Mouse (Mus musculus): ENCODE data around the gene Dnah3.

Dnah3 gene

DNA sequence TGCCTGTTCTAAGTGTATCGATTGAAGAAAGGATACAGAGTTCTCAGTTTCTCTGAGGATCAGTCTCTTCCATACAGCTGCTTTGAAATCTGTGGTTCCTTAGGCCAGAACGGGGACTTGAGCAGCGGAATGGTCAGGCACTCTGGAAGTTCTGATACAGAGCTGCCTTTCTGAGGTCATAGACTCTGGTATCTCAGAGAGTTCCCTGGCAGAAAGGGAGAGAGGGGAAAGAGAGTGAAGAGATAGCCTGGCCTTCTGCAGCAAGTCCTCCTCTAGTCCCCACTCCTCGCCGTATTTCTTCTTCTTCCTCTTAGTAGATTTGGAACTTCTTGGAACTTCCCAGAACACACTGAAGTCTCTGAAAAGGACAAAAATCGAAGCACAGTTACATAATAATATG lies at the start of gene Dnah3:
Gene Dnah3 (minus strand): TSS at position 101 of the 400 bp plus-strand sequence.
- no peak for DNase-seq (ENCODE audit: low spot score in 2 of 2)

DNA sequence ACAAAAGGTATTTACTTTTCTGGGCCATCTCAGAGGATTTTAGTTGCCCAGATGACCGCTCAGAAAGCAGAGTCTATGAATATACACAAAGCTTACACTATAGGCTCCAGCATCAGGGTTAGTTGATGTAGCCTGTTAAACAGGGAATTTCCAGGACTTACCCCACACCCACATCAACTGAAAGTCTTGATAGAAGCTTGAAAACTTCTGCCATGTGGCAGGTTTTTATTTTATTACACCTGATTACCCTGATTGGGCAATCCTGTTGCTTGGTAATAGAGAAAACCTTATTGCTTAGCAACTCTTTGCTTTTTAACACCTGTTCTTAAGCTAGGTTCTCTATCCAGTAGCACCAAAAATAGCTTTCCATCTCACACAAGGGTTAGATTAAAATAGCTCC lies 47.7 kb upstream of the Dnah3 start:
- no peak for DNase-seq (ENCODE audit: low spot score in 2 of 2)

DNA sequence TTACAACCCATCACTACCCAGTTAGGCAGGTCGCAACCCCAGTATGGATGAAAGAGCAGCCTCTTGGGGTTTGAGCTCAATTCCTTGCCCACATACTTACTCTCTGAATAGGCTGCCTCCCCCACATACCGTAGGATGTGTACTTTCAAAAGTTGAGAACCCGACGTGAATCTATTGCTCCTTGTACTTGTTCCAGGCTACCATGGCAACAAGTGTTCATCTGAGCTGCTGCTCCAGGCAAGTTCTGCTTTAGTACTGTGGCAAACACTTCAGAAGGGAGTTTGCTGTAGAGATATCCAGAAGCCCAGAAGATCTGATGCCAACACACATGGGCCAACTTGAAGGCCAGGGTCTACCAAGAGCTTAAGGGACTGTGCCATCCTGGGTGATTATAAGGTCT lies 33.9 kb upstream of the Dnah3 start:
- peak; percentile 50 to 82 for DNase-seq (ENCODE audit: low spot score in 2 of 2)

DNA sequence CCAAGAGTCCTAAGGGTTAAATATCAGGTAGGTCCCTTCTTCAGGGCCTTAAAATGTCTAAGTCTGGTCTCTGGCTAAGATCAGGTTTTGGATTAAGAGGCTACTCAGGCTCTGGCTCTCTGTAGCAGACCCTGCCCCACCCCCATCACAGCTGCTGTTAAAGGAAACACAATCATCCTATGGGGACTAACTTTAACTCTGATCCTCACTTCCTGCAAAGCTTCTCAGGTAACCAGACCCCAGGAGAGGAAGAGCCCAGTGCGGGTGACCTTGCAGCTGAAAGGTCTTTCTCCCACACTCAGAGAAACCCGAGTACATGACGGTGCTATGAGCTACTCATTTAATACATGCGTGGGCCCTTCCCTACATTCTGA lies 32.6 kb upstream of the Dnah3 start:
- DNase-seq (ENCODE audit: low spot score in 2 of 2), result no peak

DNA sequence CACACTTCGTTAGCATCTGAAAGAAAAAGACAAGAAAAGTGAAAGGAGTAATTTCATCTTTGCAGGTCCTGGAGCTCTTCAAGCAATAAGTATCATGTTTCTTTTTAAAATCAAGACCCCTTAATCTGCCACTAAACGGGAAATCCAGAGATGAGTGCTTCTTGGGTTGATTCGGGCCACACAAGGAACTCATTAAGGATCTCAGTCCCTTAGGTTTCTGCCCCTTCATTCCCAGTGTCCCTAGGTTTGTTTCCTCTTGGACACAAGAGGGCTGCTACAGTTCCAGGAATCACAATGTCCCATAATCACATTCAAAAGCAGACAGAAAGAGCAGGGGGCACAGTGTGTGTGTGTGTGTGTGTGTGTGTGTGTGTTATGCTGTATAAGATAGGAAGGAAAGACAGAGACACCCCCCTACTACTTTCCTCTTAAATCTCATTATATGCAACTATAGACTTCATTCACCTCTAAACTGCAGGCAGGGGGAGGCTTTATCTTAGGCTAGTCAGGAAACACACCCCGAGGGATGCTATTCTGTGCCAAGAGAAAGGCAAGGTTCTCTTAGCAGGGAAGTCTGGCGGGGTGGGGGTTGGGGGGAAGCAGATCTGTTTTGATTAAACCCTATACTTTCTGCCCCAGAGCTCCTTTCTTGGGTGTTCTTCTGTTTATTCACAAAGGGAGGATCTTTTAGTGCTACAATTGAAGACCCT lies 32.1 kb upstream of the Dnah3 start:
- DNase-seq (ENCODE audit: low spot score in 2 of 2), result no peak

DNA sequence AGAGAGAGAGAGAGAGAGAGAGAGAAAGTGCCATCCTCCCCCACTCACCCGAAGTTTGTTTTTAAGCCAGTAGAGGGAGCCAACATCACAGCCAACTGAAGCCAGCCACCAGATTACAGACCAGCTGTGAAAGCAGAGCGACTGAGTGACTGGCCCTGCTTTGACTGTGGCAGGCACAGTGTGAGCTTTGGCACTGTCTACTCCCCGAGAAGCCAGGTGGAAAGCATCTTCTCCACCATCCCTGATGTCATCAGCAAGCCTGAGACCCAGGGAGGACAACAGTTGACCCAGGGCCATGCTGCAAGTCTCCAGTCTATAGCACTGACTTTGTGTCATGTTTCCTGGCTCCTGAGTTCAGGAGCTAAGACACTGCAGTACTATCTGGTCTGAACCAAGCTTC lies 29.8 kb upstream of the Dnah3 start:
- peak; percentile 85 to 87 for DNase-seq (ENCODE audit: low spot score in 2 of 2)

DNA sequence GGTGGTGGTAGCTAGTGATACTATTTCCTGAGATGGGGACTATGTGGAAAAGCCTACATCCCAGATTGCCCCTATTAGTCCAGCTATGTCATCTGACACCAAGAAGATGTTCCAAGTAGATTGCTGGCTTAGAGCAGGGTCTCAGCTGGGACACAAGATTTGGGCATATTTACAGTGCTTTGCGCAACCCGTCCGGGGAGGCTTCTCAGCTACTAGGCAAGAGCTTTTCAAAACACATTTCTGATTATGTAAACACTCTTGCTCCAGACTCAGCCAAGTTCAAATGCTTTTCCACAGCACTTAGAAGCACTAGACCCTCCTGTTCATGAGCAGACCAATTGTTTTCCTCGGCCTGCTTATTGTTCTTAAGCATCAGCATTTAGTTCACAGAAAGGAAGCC lies 28.7 kb upstream of the Dnah3 start:
- DNase-seq (ENCODE audit: low spot score in 2 of 2), result no peak

DNA sequence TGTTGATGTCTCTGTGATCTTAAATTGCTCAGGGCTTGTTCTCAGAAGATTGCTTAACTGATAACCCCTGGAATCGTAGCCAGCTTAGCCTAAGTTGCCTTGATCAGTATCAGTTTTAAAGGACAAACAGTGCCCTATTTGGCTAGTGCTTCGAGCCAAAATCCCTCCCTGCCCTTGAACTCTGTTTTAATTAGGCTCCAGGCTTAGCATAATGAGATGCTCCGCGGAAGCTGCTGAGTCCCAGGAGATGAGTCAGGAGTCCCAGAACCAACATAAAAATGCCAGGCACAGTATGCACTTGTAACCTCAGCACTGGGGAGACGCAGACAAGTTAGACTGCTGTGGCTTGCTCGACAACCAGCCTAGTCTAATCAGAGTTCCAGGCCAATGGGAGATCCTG lies 22.4 kb upstream of the Dnah3 start:
- no peak for DNase-seq (ENCODE audit: low spot score in 2 of 2)

DNA sequence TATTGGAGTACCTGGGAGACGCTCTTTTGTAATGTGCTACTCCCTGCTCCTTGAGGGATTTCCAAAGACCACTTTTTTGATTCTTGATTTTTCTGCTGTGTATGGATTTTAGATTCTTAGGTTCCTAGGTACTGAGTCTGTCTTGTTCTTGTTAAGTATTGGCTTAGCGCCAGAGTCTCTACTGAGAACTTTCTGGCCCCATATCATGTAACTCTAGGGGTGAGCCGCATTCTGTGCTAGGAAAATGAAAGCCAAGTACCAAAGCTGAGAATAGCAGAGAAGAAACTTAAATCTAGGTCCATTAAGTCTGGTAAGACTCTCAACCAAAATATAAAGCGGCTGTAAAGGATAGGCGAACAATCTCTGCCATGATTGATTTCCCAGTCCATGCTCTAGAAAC lies 21.9 kb upstream of the Dnah3 start:
- no peak for DNase-seq (ENCODE audit: low spot score in 2 of 2)

DNA sequence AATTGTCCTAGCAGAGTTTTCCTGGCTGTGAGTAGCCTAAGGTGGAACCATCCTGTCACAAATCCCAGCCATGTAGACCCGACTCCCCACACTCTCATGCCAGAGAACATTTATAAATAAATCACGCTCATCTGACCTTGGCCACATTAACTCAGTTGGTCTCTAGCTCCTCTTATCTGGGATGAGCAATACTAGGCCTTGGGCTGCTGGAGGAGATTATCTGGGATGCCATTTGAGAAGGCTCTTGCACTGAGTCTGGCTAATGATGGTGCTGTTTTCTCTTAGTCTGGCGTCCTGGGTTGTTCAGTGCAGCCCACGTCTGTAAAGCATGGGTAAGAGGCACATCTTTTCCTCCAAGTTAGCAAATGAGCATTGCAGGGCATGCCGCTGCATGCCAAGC lies 14.6 kb upstream of the Dnah3 start:
- no peak for DNase-seq (ENCODE audit: low spot score in 2 of 2)

DNA sequence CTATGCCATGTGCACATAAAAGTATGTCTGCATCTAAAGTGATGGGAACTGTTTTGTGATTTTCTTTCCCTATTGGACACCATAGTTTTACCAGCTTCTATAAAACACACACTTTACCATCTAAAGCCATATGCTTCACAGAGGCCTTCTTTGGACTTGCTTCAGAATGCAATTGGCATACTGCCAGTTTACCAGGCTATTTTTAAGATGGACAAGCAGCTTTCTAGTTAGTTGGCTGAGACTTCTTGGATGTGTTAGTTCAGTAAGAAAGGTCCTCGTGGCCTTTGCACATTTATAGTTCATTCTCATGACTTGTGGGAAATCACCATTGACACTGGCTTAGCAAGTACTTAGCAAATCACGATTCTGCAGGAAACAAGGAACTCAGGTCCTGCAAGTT lies 11.3 kb upstream of the Dnah3 start:
- peak; percentile 37 to 48 for DNase-seq (ENCODE audit: low spot score in 2 of 2)

DNA sequence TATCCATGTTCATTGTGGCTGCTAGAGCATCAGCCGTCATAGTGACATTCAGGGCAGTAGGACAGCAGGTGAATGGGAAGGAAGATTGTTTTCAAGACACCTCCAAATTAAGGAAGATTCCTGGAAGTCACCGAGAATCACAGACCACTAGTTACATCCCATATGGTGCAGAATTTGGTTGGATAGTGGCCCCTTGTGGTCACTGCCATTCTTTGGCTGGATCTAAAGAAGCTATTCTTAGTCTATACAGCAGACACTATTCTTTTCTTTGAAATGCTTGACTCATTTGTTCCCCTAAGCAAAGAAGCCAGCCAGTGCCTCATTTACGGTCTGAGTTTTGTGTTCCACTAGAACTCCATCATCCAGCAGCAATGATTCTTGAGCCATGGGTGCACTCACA lies 9.9 kb upstream of the Dnah3 start:
- DNase-seq (ENCODE audit: low spot score in 2 of 2), result peak in 1 of 2 experiments; percentile 37

DNA sequence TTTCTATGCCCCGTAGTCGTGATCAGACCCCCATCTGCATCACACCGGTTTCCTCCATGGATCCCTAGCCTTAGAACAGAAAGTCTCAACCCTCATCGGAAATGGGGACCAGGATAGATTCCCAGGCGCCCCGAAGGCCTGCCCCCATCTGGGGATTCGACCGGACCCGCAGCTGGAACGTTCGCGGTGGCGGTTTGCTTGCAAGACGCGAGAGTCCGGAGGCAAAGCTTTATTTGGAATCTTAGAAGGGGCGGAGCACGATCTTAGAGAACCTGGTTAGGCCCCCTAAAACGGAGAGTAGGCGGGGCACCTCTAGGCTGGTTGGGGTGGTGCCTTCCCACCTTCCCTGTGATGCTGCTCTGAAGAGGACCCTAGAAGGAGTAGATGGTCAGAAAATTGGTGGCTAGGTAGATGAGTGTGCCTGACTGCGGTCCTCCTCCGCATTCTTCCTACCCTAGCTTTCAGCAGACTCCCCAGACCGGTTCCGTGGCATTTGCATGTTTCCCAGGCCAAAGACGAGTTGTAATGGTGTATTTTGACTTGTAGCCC lies 8.0 kb upstream of the Dnah3 start:
- DNase-seq (ENCODE audit: low spot score in 2 of 2), result peak in 1 of 2 experiments; percentile 28

DNA sequence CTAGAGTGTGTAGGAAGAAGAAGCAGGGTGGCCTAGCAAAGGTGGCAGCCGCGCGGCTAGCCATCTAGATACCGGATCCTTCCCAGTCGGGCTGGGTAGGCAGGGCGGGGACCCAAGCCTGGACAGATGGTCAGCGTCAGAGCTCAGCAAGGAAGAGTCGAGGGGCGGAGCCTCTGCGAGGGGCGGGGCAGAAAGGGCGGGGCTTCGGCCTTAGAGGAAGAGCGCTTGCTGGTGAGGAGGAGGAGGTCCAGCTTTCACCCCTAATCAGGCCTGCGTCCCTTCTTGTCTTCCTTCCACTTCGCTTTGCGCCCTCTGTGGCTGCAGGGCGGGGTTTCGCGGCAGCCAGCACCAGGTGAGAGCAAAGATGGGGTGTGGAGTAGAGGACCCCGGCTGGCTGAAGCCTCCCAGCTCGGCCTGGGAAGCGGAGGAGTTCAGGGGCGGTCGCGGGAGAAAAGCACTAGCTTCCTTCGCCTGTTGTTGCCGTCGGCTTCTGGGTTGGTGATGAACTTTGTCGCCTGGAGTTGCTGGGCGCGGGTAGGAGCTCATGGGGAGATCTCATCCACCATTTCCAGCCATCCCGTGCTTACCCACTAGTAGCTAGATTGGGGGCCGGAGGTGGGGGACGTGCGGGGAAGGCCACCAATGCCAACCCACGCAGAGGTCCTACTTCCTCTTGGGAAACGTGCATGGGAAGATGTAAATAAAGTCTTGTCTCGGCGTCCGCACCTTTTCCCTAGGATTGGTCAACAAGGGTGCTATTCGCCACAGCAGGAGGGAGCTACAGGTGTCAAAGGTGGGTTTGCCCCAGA lies 7.3 kb upstream of the Dnah3 start, which contains the start of gene Tmem159:
Gene Tmem159 (plus strand): TSS at position 190 of the 809 bp plus-strand sequence.
- peak; percentile 53 to 74 for DNase-seq (ENCODE audit: low spot score in 2 of 2)

DNA sequence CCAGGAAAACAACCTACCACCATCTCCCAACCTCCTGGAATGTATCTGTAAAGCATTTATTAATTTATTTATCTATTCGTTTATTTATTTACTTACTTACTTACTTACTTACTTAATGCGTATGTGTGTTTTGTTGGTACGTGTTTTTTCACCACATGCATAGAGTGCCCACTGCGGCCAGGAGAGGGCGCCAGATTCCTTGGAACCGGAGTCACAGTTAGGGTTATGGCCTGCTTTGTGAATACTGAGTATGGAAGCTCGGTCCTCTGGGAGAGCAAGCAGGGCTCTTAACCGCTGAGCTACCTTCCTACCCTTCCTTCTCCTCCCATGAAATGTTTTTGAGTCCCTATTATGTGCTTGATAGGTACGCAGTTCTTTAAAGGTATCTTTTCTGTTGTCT lies 3.3 kb upstream of the Dnah3 start:
- peak; percentile 44 to 67 for DNase-seq (ENCODE audit: low spot score in 2 of 2)

DNA sequence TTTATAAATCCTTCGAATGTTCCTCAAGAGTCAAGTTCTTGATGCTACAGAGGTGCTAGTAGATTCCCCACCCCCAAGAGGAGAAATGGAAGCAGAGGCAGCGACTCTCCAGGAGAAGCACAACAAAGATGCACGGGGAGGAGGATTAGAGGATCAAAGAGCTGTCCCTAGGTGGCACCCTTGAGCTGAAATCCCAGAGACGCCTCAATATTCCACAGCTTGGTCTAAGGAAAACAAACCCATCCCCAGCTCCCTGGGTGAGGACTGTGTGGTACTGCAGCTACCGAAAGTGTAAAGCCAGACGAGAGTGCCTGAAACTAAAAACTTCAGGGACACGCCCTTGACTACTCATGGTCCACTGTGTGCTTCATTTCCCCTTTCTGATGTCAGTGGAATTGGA lies 2.8 kb upstream of the Dnah3 start:
- peak; percentile 54 to 69 for DNase-seq (ENCODE audit: low spot score in 2 of 2)

DNA sequence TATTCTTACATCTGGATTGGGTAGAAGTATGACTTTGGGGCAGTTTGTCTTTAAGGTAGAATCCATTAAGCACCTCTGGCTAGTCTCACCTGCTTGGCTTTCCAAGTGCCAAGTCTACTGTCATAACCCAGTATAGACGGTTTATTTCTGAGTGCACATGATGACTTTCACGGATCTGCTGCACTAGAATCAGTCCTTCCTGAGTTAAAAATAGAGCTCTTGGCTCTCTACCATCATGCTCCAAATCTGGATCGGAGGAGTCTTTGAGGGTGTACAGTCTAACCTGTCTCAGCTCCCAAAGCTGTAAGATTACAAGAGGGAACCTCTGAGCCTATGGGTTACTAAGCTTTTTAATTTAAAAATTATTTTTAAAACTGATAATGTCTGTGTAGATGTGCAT lies 864 bp downstream of the Dnah3 start:
- no peak for DNase-seq (ENCODE audit: low spot score in 2 of 2)

DNA sequence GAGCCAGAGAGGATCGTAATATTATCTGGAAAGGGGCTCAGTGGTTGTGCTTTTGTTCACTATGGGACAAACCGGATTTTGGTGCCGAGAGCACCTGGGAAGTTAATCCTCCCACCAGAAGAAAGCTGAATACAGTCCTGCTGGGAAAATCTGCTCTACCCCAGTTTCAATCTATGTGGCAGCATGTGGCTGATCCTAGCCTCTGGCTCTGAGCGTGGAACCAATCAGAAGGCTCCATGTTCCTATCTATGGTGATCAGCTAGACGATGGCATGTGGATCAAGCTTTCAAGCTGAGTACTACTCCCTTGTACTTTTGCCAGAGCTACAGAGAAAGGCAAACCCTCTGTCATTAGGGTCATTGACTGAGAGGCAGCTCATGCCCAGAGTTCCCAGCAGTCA lies 2.0 kb downstream of the Dnah3 start:
- no peak for DNase-seq (ENCODE audit: low spot score in 2 of 2)

DNA sequence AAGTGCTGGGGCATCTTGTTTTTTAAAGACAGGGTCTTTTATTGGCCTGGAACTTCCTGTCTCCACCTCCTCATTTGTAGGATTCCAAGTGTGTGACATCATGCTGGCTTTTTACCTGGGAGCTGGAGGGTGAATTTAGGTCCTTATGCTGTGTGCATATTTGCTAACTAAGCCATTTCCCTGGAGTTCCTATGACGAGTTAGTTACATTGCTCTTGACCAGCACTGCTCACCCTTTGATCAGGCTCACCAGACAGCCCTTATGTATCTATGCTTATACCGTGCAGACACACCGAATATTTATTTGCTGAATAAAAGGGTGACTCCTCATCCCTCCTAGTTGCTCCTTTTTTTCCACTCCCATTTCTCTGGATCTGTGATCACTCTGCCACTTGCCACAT lies 14.9 kb downstream of the Dnah3 start:
- no peak for DNase-seq (ENCODE audit: low spot score in 2 of 2)

DNA sequence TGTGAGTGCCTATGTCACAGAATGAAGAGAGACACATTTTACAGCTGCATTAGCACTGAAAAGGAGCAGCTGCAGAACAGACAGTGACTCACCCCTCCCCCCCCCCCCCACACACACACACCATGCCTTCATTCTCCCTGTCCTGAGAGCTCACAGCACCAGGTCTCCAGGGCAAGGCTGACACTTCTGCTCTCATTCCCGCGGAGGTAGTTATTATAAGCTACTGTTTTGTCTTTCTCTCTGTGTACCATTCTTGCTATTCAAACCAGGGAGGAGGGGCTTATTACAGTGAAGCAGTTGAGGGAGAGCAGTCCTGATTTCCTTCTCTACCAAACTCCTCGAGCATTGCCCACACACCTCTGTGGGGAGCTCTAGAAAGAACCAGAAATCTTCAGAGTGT lies 25.9 kb downstream of the Dnah3 start:
- DNase-seq (ENCODE audit: low spot score in 2 of 2), result no peak

DNA sequence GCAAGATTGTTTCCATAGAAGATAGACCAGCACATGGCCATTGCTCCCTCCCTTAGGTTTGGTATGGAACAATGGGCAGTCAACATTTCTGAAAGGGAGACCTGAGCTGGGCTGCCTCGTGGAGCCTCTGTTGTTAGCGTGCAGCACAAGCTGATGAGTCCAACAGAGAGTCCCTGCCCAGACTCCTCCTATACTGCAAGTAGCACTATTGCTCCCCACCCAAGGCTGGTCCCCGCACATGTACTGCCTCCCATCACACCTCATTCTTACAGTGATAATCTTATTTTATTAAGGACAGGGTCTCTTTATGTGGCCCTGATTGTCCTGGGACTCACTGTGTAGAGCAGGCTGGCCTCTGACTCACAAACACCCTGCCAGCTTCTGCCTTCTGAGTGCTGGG lies 27.0 kb downstream of the Dnah3 start:
- DNase-seq (ENCODE audit: low spot score in 2 of 2), result no peak

DNA sequence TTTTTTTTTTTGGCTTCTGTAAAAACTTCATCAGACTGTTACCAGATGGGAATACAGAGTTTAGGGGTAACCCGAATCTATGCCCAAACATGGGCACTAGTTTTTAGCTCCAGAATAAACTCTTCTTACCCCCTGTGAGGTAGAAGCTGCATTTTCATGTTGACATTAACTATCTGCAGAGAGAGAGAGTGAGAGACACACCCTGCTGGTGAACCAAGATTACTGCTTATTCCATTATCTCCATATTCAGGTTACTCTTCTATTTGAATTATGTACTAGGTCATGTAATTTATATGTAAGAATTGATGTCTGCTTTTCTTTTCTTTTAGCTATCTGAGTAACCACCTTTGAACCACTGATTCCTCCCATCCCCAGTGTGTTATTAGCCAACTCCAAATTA lies 31.0 kb downstream of the Dnah3 start:
- DNase-seq (ENCODE audit: low spot score in 2 of 2), result no peak

DNA sequence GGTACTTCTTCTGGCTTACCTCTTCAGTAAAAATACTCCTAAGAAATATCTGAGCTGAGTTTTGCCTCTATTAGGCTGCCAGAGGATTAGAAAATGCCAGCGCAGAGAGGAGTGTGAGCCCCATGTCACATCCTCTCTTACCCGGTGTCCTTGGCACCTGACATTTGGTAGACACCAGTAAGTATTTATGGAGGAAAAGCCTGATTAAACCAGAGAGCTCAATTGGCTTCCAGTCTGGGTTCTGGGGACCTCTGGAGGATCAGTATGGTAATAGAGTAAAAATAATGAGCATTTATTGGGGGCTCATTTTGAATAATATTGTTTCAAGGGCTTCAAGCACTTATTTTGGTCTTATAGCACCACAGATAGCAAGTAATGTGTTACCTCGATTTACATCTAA lies 39.6 kb downstream of the Dnah3 start:
- DNase-seq (ENCODE audit: low spot score in 2 of 2), result no peak

Data from right cerebral cortex, postnatal 10 days (tissue).